Mouse (Mus musculus) T-cell, adult 2 months (primary cell): ENCODE measurements around the gene Smim8.

Source experiments
- DNase-seq: peaks from one replicate; pipeline ENCODE4 v3.0.0; 2022; ENCODE audit warnings: low spot score

The Smim8 gene

DNA sequence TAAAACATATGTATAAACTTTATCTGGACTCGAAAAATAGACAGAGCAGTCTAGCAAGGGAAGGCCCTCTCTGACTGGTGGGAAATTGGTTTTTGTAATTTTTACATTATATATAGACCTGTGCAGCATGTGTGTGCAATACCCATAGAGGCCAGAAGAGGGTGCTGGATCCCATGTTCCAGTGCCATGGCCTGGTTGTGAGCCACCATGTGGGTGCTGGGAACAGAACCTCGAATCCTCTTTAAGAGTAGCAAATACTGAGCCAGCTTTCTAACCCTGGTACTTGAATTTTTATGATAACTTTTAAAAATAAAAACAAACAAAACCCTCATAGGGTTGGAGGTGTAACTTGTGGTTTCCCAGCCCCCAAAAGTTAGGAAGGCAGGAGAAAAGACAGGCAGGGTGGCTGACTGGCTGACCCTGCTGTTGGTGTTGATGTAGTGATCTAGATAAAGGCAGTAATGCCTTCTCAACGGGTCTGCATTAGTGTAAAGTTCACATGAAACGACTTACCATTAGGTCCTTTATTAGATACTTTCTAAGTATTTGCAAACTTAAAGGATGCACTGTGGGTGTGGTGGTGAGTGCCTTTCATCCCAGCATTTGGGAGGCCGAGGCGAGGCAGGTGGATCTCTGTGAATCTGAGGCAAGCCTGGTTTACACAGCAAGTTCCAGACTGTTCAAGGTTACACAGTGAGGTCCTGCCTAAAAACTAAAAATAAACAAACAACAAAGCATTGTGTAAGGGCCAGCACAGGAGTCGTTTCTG, 57.9 kb downstream of the Smim8 start:
- no peak for DNase-seq

DNA sequence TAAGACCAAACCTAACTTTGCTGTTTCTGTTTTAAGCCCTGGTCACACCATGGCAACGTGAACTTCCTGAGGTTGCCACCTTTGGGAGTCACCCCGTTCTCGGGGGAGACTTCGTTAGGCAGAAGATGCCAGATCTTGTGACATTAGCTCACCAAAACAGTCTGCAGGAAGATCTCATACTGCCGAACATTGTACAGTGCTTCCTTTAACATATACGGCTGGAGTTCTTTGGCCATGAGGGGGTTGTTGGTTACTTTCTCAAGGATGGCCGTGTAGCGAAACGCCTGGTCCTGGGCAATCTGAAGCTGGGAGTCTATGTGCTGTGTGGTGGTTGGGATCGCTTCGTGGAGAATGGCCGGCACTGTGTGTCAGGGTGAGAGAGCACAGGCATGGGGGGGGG, 58.8 kb downstream of the Smim8 start:
- no peak for DNase-seq
